Mouse (Mus musculus) hindbrain, embryonic 11.5 days (tissue): ENCODE data around the gene Mmp17. TPM values are rescaled to one million over a fixed set of nuclear protein-coding genes. Genes with fewer than 3 reads are reported as not detected.

Experiments used
- ATAC-seq: fragments of 200-750 bp; cut with Nextera tagmentation; 2 replicates; pipeline ENCODE4 v1.8.0; 2017; ENCODE audit warnings: mild to moderate bottlenecking, moderate TSS enrichment, moderate library complexity; ENCODE audit not compliant: low FRiP score
- DNase-seq: peaks from one replicate; pipeline ENCODE4 v3.0.0-alpha.2; 2015; ENCODE audit warnings: low spot score
- H3K27ac ChIP-seq: fragments of 300-500 bp; sonication (generic); 2 replicates; pipeline ENCODE4 v1.5.1; 2014; ENCODE audit warnings: mild to moderate bottlenecking, low read depth, low read length
- H3K27me3 ChIP-seq: fragments of 300-500 bp; sonication (generic); 2 replicates; pipeline ENCODE4 v1.6.1; 2014; ENCODE audit warnings: mild to moderate bottlenecking, low read length, moderate library complexity, mixed read lengths; ENCODE audit not compliant: control insufficient read depth, insufficient read depth
- H3K36me3 ChIP-seq: fragments of 300-500 bp; sonication (generic); 2 replicates; pipeline ENCODE4 v1.6.1; 2014; ENCODE audit warnings: mild to moderate bottlenecking, low read length, moderate library complexity, mixed read lengths; ENCODE audit not compliant: control insufficient read depth, insufficient read depth
- H3K4me1 ChIP-seq: fragments of 300-500 bp; sonication (generic); replicated peaks from 2 replicates; pipeline ENCODE4 v1.6.1; 2014; ENCODE audit warnings: low read length, mixed read lengths; ENCODE audit not compliant: control insufficient read depth, insufficient read depth
- H3K4me2 ChIP-seq: fragments of 300-500 bp; sonication (generic); replicated peaks from 2 replicates; pipeline ENCODE4 v1.6.1; 2014; ENCODE audit warnings: mild to moderate bottlenecking, low read depth, low read length
- H3K4me3 ChIP-seq: fragments of 300-500 bp; sonication (generic); 2 replicates; pipeline ENCODE4 v1.5.1; 2014; ENCODE audit warnings: low read depth, low read length
- H3K9ac ChIP-seq: fragments of 300-500 bp; sonication (generic); 2 replicates; pipeline ENCODE4 v1.6.1; 2014; ENCODE audit warnings: low read depth, low read length
- H3K9me3 ChIP-seq: fragments of 300-500 bp; sonication (generic); 2 replicates; pipeline ENCODE4 v1.6.1; 2016; ENCODE audit warnings: low read length; ENCODE audit not compliant: control insufficient read depth
- WGBS: fragments of 180-500 bp; shearing (Covaris S2); extraction: QIAGEN DNeasy Blood & Tissue Kit; methylation state at CpG from one replicate; pipeline ENCODE4 v1.1.7; 2014; 5-methylcytosine and 5-hydroxymethylcytosine counted together
- polyA plus RNA-seq: library from polyadenylated mRNA; unstranded; fragments of >200 nt; fragmentation: Nextera tagmentation; extraction: Ambion mirVana; gene quantifications from 2 replicates; pipeline ENCODE4 v1.2.1, GENCODE M21; 2014

The Mmp17 gene
- polyA plus RNA-seq, 1 experiment from 2014 or later, result 2.7 TPM

DNA sequence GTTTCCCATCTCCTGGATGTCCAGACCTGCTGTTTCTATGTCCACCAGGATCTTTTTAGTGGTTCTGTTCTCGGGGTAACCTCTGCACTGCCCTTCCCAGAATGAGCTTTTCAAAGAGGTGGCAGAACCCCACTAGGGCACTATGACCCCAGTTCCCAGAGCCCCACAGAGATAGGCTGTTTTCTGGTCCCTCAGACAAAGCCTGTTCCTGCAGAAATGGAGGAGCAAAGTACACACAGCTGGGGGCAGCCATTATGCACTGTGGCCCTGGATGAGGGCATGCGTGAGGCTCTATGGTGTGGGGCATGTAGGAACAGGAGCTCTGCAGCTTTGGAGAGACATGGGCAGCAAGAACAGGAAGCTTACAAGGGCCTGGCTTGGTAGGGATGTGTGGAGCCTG, 32.0 kb upstream of the Mmp17 start:
- H3K9ac ChIP-seq, result no peak overlapping the region
- H3K36me3 ChIP-seq, result peaks cover 20% of the 10 kb centered on the region
- no peak for DNase-seq
- H3K4me3 ChIP-seq, result no peak overlapping the region
- H3K9me3 ChIP-seq, result no peaks in the 10 kb centered on the region
- ATAC-seq, result no peak
- WGBS, result 88% methylated on average over 2 of the region's 2 CpGs
- no peaks in the 10 kb centered on the region for H3K27me3 ChIP-seq
- no peaks in the 10 kb centered on the region for H3K4me1 ChIP-seq
- H3K4me2 ChIP-seq, result no peak overlapping the region
- H3K27ac ChIP-seq, result no peak overlapping the region

DNA sequence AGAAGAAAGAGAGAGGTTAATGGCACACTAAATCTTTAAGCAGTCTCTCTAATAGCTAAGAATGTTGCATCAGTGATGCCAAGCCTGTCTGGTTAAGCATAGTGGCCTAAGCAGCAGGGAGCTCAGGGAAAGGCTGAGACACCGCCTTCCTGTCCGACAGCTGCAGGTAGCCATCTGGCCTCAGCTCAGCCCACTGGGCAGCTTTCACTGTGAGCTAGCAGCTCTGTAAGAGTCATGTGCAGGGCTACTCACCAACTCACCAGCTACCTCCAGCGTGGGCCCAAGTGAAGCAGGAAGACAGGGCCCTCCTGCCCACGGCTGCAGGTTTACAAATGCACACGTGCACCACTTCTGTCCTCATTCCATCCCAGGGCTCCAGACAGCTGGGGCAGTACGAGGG, 30.3 kb upstream of the Mmp17 start:
- Histone ChIP-seq H3K36me3 (peaks cover 16% of the 10 kb centered on the region), H3K9me3 (no peaks in the 10 kb centered on the region), H3K4me3 (no peak overlapping the region), H3K4me1 (no peaks in the 10 kb centered on the region), H3K27ac (no peak overlapping the region), H3K4me2 (no peak overlapping the region), H3K9ac (no peak overlapping the region), H3K27me3 (no peaks in the 10 kb centered on the region)
- ATAC-seq (no peak), DNase-seq (no peak)
- WGBS, result 86% methylated on average over 6 of the region's 6 CpGs

DNA sequence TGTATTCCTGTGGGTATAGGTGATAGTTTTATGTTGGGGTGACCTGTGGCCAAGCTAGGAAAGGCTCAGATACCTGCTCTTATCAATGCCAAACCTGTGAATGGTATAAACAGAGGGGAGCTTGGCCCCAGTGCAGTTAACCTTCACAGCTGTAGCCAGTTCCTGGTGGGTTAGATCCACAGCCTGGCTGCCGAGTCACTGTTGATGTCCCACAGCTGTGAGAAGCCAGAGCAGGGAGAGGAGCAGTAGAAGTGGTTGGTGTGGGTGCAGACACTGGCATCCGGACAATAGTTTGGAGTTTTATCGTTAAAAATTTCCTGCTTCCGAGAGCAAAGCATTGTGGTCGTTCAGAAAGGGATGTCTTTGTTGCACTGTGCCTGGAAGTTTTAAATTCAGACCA, 25.4 kb upstream of the Mmp17 start:
- DNase-seq (no peak), ATAC-seq (no peak)
- H3K4me3 ChIP-seq, result no peak overlapping the region
- WGBS, result 87% methylated on average over 5 of the region's 5 CpGs
- no peaks in the 10 kb centered on the region for H3K4me1 ChIP-seq
- H3K27ac ChIP-seq, result no peak overlapping the region
- peaks cover 9% of the 10 kb centered on the region for H3K36me3 ChIP-seq
- no peaks in the 10 kb centered on the region for H3K9me3 ChIP-seq
- no peak overlapping the region for H3K9ac ChIP-seq
- no peaks in the 10 kb centered on the region for H3K27me3 ChIP-seq
- H3K4me2 ChIP-seq, result no peak overlapping the region

GRCm38 (mm10) chr5:129559283-129559682, 24.7 kb upstream of the Mmp17 start:
- WGBS, result 70% methylated on average over 11 of the region's 11 CpGs
- no peak overlapping the region for H3K9ac ChIP-seq
- H3K27me3 ChIP-seq, result no peaks in the 10 kb centered on the region
- H3K4me2 ChIP-seq, result no peak overlapping the region
- peaks cover 9% of the 10 kb centered on the region for H3K36me3 ChIP-seq
- DNase-seq, result no peak
- H3K4me1 ChIP-seq, result no peaks in the 10 kb centered on the region
- ATAC-seq, result no peak
- H3K4me3 ChIP-seq, result no peak overlapping the region
- H3K9me3 ChIP-seq, result no peaks in the 10 kb centered on the region
- no peak overlapping the region for H3K27ac ChIP-seq

GRCm38 (mm10) chr5:129562342-129562741, 21.6 kb upstream of the Mmp17 start:
- H3K4me2 ChIP-seq, result no peak overlapping the region
- 93% methylated on average over 8 of the region's 8 CpGs for WGBS
- no peak overlapping the region for H3K9ac ChIP-seq
- H3K9me3 ChIP-seq, result no peaks in the 10 kb centered on the region
- peaks cover 2% of the 10 kb centered on the region for H3K36me3 ChIP-seq
- H3K4me1 ChIP-seq, result no peaks in the 10 kb centered on the region
- DNase-seq (no peak), ATAC-seq (no peak)
- H3K4me3 ChIP-seq, result no peak overlapping the region
- no peak overlapping the region for H3K27ac ChIP-seq
- no peaks in the 10 kb centered on the region for H3K27me3 ChIP-seq

DNA sequence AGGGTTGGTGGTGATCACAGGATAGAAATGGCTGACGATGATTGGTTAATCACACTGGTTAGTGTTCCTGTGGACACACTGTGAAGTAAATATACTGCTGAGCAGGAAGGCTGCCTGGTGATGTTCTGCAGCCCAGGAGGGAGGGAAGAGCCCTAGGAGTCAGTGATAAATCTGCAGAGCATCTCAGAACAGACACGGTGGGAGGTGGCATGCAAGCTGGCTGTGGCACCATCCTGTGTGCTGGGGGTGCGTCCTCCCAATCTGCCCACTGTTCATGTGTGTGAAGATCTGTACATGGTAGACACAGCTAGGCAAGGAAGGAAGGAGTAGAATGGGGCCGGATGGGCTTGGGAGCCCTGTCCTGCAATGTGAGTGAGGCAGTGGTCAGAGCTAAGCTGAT, 15.4 kb upstream of the Mmp17 start:
- DNase-seq, result no peak
- no peak for ATAC-seq
- H3K27ac ChIP-seq, result no peak overlapping the region
- H3K4me1 ChIP-seq, result no peaks in the 10 kb centered on the region
- H3K27me3 ChIP-seq, result no peaks in the 10 kb centered on the region
- no peak overlapping the region for H3K4me3 ChIP-seq
- H3K4me2 ChIP-seq, result no peak overlapping the region
- H3K9ac ChIP-seq, result no peak overlapping the region
- peaks cover 14% of the 10 kb centered on the region for H3K36me3 ChIP-seq
- H3K9me3 ChIP-seq, result no peaks in the 10 kb centered on the region
- 93% methylated on average over 4 of the region's 4 CpGs for WGBS

DNA sequence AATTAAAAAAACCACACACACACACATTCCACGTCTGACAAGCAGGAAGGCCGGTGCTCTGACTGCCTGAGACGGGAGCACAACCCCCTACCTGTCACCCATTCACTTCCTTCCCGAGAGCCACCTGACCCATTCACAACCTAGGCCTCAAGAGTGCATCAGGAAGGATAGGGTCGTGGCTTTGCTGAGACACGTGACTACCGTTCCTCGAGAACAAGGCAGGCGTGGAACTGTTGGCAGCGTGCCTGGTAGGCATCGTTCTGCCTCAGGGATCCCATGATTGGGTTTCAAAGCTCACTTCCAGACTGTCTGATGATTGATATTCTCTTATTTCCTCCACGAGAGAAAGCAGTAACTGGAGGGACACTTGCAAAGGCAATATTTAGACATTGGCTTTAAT, 5.8 kb upstream of the Mmp17 start:
- WGBS, result 73% methylated on average over 12 of the region's 12 CpGs
- Histone ChIP-seq H3K9ac (no peak overlapping the region), H3K4me2 (no peak overlapping the region), H3K4me3 (no peak overlapping the region), H3K4me1 (no peaks in the 10 kb centered on the region), H3K27me3 (peaks cover 5% of the 10 kb centered on the region; the same call in 1 of the 2 replicates), H3K27ac (no peak overlapping the region), H3K36me3 (no peaks in the 10 kb centered on the region), H3K9me3 (no peaks in the 10 kb centered on the region)
- no peak for ATAC-seq
- DNase-seq, result no peak

- DNase-seq (no peak), ATAC-seq (no peak)
- no peaks in the 10 kb centered on the region for H3K36me3 ChIP-seq
- H3K4me2 ChIP-seq, result no peak overlapping the region
- no peak overlapping the region for H3K4me3 ChIP-seq
- no peaks in the 10 kb centered on the region for H3K4me1 ChIP-seq
- H3K9me3 ChIP-seq, result no peaks in the 10 kb centered on the region
- no peak overlapping the region for H3K27ac ChIP-seq
- WGBS, result 28% methylated on average over 6 of the region's 6 CpGs
- H3K27me3 ChIP-seq, result peaks cover 6% of the 10 kb centered on the region; the same call in 1 of the 2 replicates
- no peak overlapping the region for H3K9ac ChIP-seq
Observed at GRCm38 (mm10) chr5:129580046-129580445, 3.9 kb upstream of the Mmp17 start.

- DNase-seq (no peak), ATAC-seq (no peak)
- Histone ChIP-seq H3K4me3 (no peak overlapping the region), H3K9me3 (no peaks in the 10 kb centered on the region), H3K36me3 (no peaks in the 10 kb centered on the region), H3K4me2 (no peak overlapping the region), H3K4me1 (no peaks in the 10 kb centered on the region), H3K27ac (no peak overlapping the region), H3K27me3 (peaks cover 9% of the 10 kb centered on the region), H3K9ac (no peak overlapping the region)
- WGBS, result 78% methylated on average over 9 of the region's 9 CpGs
Observed at GRCm38 (mm10) chr5:129580572-129580971, 3.4 kb upstream of the Mmp17 start.
